Mouse (Mus musculus): ENCODE results near the gene Fam187b. TPM values are rescaled to one million over a fixed set of nuclear protein-coding genes. Genes with fewer than 3 reads are reported as not detected.

Fam187b gene
- total RNA-seq (2012; rRNA removed) (not detected in 2 replicates), polyA plus RNA-seq (2012; ENCODE audit: insufficient read depth in 1 of 2, insufficient read length in 2 of 2, low read depth in 1 of 2, low replicate concordance in 2 of 2, missing spikeins in 1 of 2) (not detected)

GRCm38 (mm10) chr7:30973501-30974289 is at the start of gene Fam187b:
Gene Fam187b (plus strand): TSS chr7:30973790.
- Histone ChIP-seq H3K9ac (ENCODE audit: control insufficient read depth, low read depth, low read length, poor library complexity, severe bottlenecking) (peak within 1 kb of the TSS; percentile 63), H3K79me2 (ENCODE audit: control insufficient read depth, insufficient read depth, low read length, poor library complexity) (no peaks in the 10 kb centered on the region), H3K36me3 (ENCODE audit: control insufficient read depth in 1 of 2, insufficient read depth in 2 of 2, low read length in 2 of 2) (no peaks in the 10 kb centered on the region), H3K27me3 (ENCODE audit: control insufficient read depth in 1 of 2, insufficient read depth in 2 of 2, low read length in 2 of 2) (0 out of 4 replicates have a peak, but pooled peaks cover 0 to 2% of the 10 kb centered on the region in 2 experiments), H3K27ac (ENCODE audit: control insufficient read depth, low read depth, low read length) (no peak within 1 kb of the TSS), H3K4me3 (ENCODE audit: control insufficient read depth in 1 of 2, insufficient read depth in 1 of 2, low read depth in 2 of 2, low read length in 2 of 2) (peak within 1 kb of the TSS; percentile 67 to 71), H3K4me1 (ENCODE audit: control insufficient read depth in 1 of 2, insufficient read depth in 2 of 2, low read length in 2 of 2) (no peaks in the 10 kb centered on the region), H3K9me3 (replicated peaks; ENCODE audit: insufficient read depth, low read length) (no peaks in the 10 kb centered on the region)
- peak; percentile 88 for DNase-seq (ENCODE audit: low read depth, low spot score)
- TF ChIP-seq MAFK (IDR thresholded peaks at IDR 0.05; ENCODE audit: borderline replicate concordance, low read depth, low read length) (no peak), CHD2 (IDR thresholded peaks at IDR 0.05; ENCODE audit: low read length) (no peak), ETS1 (IDR thresholded peaks at IDR 0.05; ENCODE audit: low read depth, low read length) (no peak), ZKSCAN1 (IDR thresholded peaks at IDR 0.05; ENCODE audit: low read depth, low read length) (no peak), TAL1 (IDR thresholded peaks at IDR 0.05; ENCODE audit: low read length) (no peak), POLR2AphosphoS5 (IDR thresholded peaks at IDR 0.05; ENCODE audit: borderline replicate concordance, low read depth, low read length) (no peak), CTCF (IDR thresholded peaks at IDR 0.05 in 2 of 3, conservative IDR thresholded peaks at IDR 0.05 in 1 of 3; ENCODE audit: control insufficient read depth in 1 of 3, insufficient read depth in 1 of 3, low read depth in 2 of 3, low read length in 3 of 3, poor library complexity in 1 of 3, severe bottlenecking in 1 of 3) (peak; percentile 63 to 79 (median 78)), MAZ (IDR thresholded peaks at IDR 0.05; ENCODE audit: low read depth, low read length) (no peak), RCOR1 (IDR thresholded peaks at IDR 0.05; ENCODE audit: low read depth, low read length) (no peak), UBTF (IDR thresholded peaks at IDR 0.05; ENCODE audit: borderline replicate concordance, insufficient read depth, low read depth, low read length) (no peak), ZC3H11A (IDR thresholded peaks at IDR 0.05; ENCODE audit: low read depth, low read length) (peak; percentile 21; the same call in 1 of the 2 replicates), NELFE (IDR thresholded peaks at IDR 0.05; ENCODE audit: low read depth, low read length) (no peak), SMC3 (IDR thresholded peaks at IDR 0.05; ENCODE audit: low read depth, low read length) (peak; percentile 61), RAD21 (IDR thresholded peaks at IDR 0.05; ENCODE audit: low read depth, low read length) (peak; percentile 61), E2F4 (IDR thresholded peaks at IDR 0.05; ENCODE audit: borderline replicate concordance, low read depth, low read length) (no peak), KAT2A (conservative IDR thresholded peaks at IDR 0.05; ENCODE audit: low read depth, low read length) (no peak), ELF1 (IDR thresholded peaks at IDR 0.05; ENCODE audit: low read depth, low read length) (no peak), CHD1 (IDR thresholded peaks at IDR 0.05; ENCODE audit: low read depth, low read length) (no peak), TBP (IDR thresholded peaks at IDR 0.05; ENCODE audit: low read depth, low read length) (peak; percentile 14; the same call in 1 of the 2 replicates), TCF12 (IDR thresholded peaks at IDR 0.05; ENCODE audit: low read depth, low read length) (no peak), USF1 (IDR thresholded peaks at IDR 0.05; ENCODE audit: low read depth, low read length) (no peak), GABPA (IDR thresholded peaks at IDR 0.05; ENCODE audit: low read depth, low read length) (no peak), EP300 (IDR thresholded peaks at IDR 0.05; ENCODE audit: low read depth in 1 of 2, low read length in 2 of 2) (0 out of 4 replicates have a peak, but pooled peaks of 1 of the 2 experiments have one; percentile 14)

All from MEL (cell line).